Mouse (Mus musculus): Measurements from ENCODE around the gene Tesmin.

- no peak for TF ChIP-seq CTCF (IDR thresholded peaks at IDR 0.05; ENCODE audit: low read depth)
- no peak for TF ChIP-seq EP300 (IDR thresholded peaks at IDR 0.05; ENCODE audit: low read depth)
Measured at GRCm38 (mm10) chr19:3401504-3401903, 12.8 kb downstream of the Tesmin start.
